Mouse (Mus musculus): ENCODE data around the gene Kctd7. TPM values are rescaled to one million over a fixed set of nuclear protein-coding genes. Genes with fewer than 3 reads are reported as not detected.

Kctd7 gene
- 1 to 10 TPM; 5.3 to 8.5 TPM for total RNA-seq (2021)
- long read RNA-seq, experiment 1, full-length matches to known transcripts: 1 of 5 reads
- long read RNA-seq, experiment 1, partial matches to known transcripts: 1 of 5 reads
- long read RNA-seq, experiment 1, other reads (novel, unspliced or antisense): 3 of 5 reads
- long read RNA-seq, experiment 2, full-length matches to known transcripts: 2 of 2 reads
- long read RNA-seq, experiment 2, partial matches to known transcripts: 0 of 2 reads
- long read RNA-seq, experiment 2, other reads (novel, unspliced or antisense): 0 of 2 reads

GRCm38 (mm10) chr5:130144334-130145312, at the start of gene Kctd7:
Gene Kctd7 (plus strand): TSS chr5:130144861.
- peak; percentile 96 for DNase-seq

DNA sequence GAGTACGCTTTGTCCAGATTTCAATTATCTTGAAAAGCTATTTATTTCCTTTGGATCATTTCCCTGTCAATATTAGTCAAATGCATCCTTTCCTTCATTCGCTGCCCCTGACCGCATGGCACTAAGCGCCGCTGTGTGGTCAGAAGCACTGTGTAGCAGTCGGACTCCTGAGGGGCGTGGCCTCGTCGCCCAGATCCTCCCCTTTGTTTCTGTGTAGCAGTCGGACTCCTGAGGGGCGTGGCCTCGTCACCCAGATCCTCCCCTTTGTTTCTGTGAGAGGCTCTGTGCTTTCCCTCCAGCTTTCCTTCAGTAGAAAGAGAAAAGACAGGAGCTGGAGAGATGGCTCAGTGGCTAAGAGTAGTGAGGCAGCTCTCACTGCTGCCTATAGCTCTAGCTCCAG, 47.9 kb upstream of the Kctd7 start:
- DNase-seq: no peak

DNA sequence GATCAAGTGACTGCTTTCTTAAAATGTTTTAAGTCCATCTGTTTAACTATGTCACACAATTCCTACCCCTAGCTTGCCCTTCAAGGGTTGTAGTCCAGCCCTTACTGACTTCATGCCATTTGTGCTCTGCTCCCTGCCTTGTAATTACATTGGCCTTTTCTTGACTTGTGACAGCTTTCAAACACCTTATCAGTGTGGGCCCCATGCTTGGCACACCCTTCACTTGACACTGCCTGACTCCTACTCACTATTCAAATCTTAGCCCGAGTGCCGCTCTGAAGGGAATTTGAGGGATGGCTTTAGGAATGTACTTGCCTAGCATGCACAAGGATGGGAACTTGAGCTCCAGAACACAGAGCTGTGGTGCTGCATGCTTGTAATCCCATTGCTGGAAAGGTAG, 46.8 kb upstream of the Kctd7 start:
- DNase-seq: no peak

DNA sequence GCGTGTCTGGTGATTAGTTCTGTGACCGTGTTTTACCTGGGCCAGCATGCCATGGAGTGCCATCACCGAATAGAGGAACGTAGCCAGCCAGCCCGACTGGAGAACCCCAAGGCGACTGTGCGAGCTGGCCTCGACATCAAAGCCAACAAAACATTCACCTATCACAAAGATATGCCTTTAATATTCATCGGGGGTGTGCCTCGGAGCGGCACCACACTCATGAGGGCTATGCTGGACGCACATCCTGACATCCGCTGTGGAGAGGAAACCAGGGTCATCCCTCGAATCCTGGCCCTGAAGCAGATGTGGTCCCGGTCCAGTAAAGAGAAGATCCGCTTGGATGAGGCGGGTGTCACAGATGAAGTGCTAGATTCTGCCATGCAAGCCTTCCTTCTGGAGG, 42.9 kb upstream of the Kctd7 start:
- DNase-seq: no peak

- no peak for DNase-seq
These were observed 35.3 kb upstream of the Kctd7 start for GRCm38 (mm10) chr5:130109348-130109747.

GRCm38 (mm10) chr5:130110632-130111464, 33.8 kb upstream of the Kctd7 start:
- no peak for DNase-seq

- no peak for DNase-seq
These were observed 32.0 kb upstream of the Kctd7 start for GRCm38 (mm10) chr5:130112653-130113052.

DNA sequence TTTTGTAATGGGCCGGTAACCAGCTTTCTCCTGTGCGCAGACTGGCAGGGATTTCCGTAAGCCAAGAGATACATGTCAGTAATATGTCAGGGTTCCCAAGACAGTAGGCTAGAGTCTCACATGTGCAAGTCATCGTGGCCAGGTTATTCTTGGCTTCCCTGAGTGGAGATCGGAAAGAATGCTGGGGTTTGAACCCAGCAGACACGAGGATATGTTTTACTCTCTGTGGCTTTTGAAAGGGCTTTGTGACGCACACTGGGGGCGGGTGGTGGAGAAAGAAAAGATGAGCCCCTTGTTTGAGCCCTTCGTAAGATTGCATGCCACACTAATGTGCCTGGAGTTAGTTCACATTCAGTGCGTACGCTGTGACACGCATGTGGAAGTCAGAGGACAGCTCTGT, 28.5 kb upstream of the Kctd7 start:
- no peak for DNase-seq

DNA sequence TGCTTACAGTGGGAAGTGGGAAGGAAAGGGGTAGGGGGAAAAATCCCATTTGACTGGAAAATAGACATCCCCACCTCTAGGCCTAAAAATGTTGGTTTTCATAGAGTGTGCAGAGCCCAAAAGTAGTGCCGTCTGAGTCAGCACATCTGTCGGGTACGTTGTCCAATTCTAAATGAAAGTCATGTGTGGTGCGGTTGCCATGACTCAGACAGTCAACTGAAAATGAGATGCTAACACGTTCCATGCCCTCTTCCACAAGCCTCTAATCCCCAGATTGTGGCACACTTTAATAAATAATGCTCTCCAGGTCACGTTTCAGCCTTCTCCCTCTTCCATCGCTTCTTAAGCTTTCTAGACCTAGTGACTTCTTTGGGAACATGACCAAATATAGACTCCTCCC, 27.8 kb upstream of the Kctd7 start:
- no peak for DNase-seq

DNA sequence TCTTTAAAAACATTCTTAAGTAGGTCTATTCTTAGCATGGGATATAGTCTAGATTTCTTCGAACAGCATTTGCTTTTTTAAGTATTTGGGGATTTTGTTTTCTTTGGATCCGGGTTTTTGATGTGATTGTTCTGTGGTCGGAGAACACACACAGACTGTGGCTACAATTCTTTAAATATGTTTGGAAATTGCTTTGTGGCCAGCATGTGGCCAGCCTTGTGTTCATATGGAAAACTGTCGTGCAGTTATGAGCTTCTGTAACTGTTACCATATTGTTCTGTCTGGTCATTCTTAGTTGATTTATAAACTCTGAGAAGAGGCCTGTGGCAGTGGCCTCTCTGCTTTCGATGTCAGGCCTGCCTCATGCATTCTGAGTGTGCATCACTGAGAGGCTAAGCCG, 26.7 kb upstream of the Kctd7 start:
- no peak for DNase-seq

GRCm38 (mm10) chr5:130119236-130119635, 25.4 kb upstream of the Kctd7 start:
- DNase-seq: no peak

- DNase-seq: no peak
These were observed 24.5 kb upstream of the Kctd7 start for GRCm38 (mm10) chr5:130120070-130120736.

DNA sequence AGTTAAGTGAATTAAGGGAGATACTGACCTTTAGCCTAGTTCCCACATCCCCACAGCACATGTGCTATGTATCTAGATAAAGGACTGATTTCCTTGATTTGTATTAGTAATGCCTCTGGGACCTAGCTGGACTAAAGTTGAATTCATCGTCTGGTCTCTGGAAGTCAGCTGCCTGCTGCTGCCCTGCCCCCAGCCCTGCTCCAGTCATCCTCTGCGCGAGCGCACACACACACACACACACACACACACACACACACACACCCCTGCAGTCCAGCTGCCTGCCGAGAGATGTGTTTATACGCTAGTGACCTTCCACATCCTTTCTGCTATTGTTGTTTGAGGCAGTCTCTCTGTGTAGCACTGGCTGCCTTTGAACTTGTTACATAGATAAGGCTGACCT, 23.8 kb upstream of the Kctd7 start:
- DNase-seq: peak; percentile 58

DNA sequence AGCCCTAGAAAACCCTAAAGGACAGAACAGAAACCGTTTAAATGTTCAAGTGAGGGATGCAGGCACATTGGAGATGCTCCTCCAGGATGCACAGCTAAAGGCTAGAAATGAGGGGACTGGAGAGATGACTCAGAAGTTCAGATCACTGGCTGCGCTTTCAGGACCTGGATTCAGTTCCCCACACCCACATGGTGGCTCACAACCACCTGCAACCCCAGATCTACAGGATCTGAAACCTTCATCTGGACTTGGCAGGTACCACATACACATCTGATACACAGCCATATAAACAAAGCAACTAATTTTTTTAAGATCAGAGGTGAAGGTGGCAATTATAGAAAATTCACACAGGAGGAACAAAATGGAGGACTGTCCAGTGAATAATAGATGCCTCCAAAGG, 22.3 kb upstream of the Kctd7 start:
- no peak for DNase-seq

DNA sequence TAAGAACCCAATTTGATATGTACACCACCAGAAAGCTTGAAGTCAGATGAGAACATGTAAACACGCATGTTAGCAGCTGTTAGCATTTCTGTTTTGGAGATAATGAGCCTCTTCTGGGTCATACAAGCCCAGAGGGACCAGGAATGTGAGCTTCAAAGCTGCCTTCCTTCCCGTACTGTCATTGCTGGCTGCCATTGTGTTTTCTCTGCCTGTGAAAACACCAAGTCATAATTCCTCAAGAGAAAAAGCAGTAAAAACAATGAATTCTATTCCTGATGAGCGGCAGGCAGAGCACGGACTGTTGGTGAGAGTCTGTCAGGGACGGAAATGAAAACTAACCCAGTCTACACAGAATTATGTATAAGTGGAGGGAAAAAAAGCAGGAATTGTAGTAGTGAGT, 20.4 kb upstream of the Kctd7 start:
- DNase-seq: no peak

GRCm38 (mm10) chr5:130128686-130129523, 15.8 kb upstream of the Kctd7 start:
- peak; percentile 30 for DNase-seq

DNA sequence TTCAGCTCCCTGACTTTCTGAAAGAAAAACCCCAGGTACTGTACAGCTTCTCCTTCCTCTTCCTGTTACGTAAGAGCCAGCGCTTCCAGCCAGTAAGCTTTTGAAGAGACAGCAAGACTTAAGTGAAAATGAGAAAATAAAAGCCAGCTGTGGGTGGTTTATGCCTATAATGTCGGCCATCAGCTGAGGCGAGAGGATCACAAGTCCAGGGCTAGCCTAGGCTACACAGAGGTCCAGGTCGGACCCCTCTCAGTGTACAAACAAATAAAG, 15.2 kb upstream of the Kctd7 start:
- no peak for DNase-seq

GRCm38 (mm10) chr5:130136597-130136996, 8.1 kb upstream of the Kctd7 start:
- DNase-seq: no peak

DNA sequence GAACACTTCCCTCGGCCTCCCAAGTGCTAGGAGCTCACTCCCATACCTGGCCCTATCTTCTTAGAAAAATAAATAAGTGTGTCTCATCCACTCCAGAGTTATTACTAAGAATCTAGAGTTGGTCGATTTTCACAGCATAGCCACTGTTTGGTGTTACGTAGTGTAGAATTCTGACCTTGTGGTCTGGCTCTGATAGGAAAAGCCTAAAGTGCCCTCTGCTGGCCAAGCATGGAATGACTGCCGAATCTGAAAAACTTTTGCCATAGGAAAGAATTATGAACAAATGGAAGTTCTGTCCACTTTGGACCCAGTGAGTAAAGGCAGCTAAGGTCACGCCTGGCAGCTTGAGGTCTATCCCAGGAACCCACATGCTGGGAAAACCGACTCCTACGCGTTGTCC, 5.3 kb upstream of the Kctd7 start:
- peak; percentile 90 for DNase-seq

DNA sequence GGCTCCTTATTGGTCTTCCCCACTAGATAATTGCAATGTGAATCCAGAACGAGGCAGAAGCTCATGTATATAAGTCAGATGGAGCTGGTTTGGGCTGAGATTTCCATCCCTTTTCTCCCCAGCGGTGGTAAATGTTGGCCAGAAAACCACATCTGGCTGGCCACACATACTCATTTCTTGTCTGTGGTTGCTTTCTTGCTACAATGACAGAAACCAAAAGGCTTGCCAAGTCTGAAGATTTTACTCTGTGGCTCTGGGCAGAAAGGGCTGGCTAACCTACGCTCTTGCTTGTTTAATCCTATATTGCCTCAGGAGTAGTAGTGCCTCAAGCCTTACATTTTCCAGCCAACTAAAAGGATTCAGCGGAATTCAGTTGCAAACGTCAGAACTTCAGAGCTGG, 3.5 kb upstream of the Kctd7 start:
- DNase-seq: no peak

DNA sequence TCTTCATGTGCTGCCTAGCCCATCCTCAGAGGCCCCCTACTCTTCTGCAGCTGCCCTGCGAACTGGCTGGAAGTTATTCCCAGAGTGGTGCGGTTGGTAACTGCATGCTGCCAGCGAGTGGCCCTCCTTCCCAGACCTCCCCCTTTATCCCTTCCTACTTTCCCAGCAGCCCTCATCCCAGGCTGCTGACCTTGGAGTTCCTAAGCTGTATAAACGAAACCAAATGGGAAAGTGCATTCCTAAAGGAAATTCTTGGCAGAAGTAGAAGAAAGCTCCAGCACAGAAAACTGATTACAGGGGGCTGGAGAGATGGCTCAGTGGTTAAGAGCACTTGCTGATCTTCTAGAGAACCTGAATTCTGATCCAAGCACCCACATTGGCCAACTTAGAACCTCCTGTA, 2.6 kb upstream of the Kctd7 start:
- peak; percentile 33 for DNase-seq

All from adrenal gland, postnatal 10 days (tissue).